In the genomic region with DNA sequence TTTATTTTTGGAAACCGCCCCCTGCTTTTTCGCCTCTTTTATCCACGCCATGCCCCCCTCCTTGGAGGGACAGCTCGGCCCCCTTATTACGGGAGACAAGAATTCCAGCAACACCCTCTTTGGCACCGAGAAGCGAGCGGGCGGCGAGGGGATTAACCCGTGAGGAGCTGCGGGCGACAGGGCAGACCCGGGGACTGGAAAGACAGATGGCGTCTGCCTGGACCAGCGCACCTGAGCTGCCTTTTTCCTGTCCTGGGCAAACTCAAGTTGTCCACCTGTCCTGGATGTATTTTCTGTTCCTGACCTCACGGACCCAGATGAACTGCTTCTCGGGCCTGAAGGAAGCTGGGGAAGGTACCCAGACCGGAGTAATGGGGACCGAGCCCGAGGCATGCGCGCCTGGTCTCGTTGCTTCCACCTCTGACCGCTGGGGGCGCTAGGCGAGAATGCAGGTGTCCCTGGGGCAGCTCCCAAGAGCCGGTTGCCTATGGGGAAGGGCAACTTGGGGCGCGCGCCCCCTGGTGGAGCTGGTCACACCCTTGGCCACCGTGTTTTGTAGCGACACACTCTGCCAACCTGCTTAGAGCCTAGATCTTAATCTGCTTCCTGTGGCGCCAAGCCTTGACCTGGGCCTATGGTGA, we compare ENCODE assay signal across 7 mouse cellular contexts. TPM values are rescaled to one million over a fixed set of nuclear protein-coding genes. Genes with fewer than 3 reads are reported as not detected.
DNase-seq lines count a peak whose midpoint lies in the region; ATAC-seq and TF ChIP-seq lines count a peak whose summit lies in the region.

Ltbp2 (minus strand) TSS at position 52 of the 641 bp plus-strand sequence.

- peak; percentile 86 for TF ChIP-seq CTCF in kidney, adult 2 months (conservative IDR thresholded peaks at IDR 0.05; ENCODE audit: insufficient read depth, insufficient read length, low read depth, low read length)

- peaks cover 14% of the 10 kb centered on the region for H3K4me1 ChIP-seq in embryonic facial prominence, embryonic 12.5 days
- H3K4me1 ChIP-seq in kidney, adult 2 months (ENCODE audit: control insufficient read depth, insufficient read depth, low read length), result no peaks in the 10 kb centered on the region
- H3K4me1 ChIP-seq in limb, embryonic 12.5 days (replicated peaks), result peaks cover 20% of the 10 kb centered on the region
- H3K4me1 ChIP-seq in midbrain, embryonic 15.5 days, result peaks cover 14% of the 10 kb centered on the region

- ATAC-seq in embryonic facial prominence, embryonic 12.5 days (ENCODE audit: insufficient number of reproducible peaks, insufficient read depth, low FRiP score, low TSS enrichment), result 0 out of 2 replicates have a peak, but pooled peaks have one; percentile 65
- 0 out of 2 replicates have a peak, but pooled peaks have one; percentile 66 for ATAC-seq in limb, embryonic 12.5 days (ENCODE audit: insufficient number of reproducible peaks, insufficient read depth, low FRiP score, low TSS enrichment, low read depth)
- no peak for ATAC-seq in midbrain, embryonic 15.5 days (replicated peaks)

- H3K4me3 ChIP-seq in embryonic facial prominence, embryonic 12.5 days, result peak within 1 kb of the TSS; percentile 32
- H3K4me3 ChIP-seq in kidney, adult 2 months (ENCODE audit: insufficient read depth, low read depth, low read length), result no peak within 1 kb of the TSS
- peak within 1 kb of the TSS; percentile 36 for H3K4me3 ChIP-seq in limb, embryonic 12.5 days (replicated peaks)
- H3K4me3 ChIP-seq in midbrain, embryonic 15.5 days, result peak within 1 kb of the TSS; percentile 26

- no peaks in the 10 kb centered on the region for H3K36me3 ChIP-seq in embryonic facial prominence, embryonic 12.5 days
- H3K36me3 ChIP-seq in kidney, adult 2 months (ENCODE audit: control insufficient read depth, insufficient read depth, low read length), result no peaks in the 10 kb centered on the region
- H3K36me3 ChIP-seq in limb, embryonic 12.5 days, result no peaks in the 10 kb centered on the region
- H3K36me3 ChIP-seq in midbrain, embryonic 15.5 days (replicated peaks), result no peaks in the 10 kb centered on the region

- H3K27me3 ChIP-seq in embryonic facial prominence, embryonic 12.5 days, result peaks cover 58% of the 10 kb centered on the region
- peaks cover 2% of the 10 kb centered on the region; the same call in 1 of the 2 replicates for H3K27me3 ChIP-seq in kidney, adult 2 months (replicated peaks; ENCODE audit: control insufficient read depth, insufficient read depth, low read length)
- peaks cover 82% of the 10 kb centered on the region for H3K27me3 ChIP-seq in limb, embryonic 12.5 days
- peaks cover 50% of the 10 kb centered on the region for H3K27me3 ChIP-seq in midbrain, embryonic 15.5 days (replicated peaks)

- peak; percentile 92 for DNase-seq in adrenal gland, postnatal 25 days
- peak; percentile 69 to 79 for DNase-seq in heart, adult 18-20 months
- DNase-seq in kidney, adult 2 months, result peak; percentile 81
- peak; percentile 51 to 69 for DNase-seq in spleen, adult 18-20 months

- 2% methylated on average over 34 of the region's 34 CpGs for WGBS in embryonic facial prominence, embryonic 12.5 days
- 3% methylated on average over 34 of the region's 34 CpGs for WGBS in kidney, adult 2 months
- WGBS in limb, embryonic 12.5 days, result 2% methylated on average over 34 of the region's 34 CpGs
- WGBS in midbrain, embryonic 15.5 days, result 2% methylated on average over 34 of the region's 34 CpGs

- no peaks in the 10 kb centered on the region for H3K9me3 ChIP-seq in embryonic facial prominence, embryonic 12.5 days
- H3K9me3 ChIP-seq in limb, embryonic 12.5 days, result no peaks in the 10 kb centered on the region; the same call in 1 of the 2 replicates
- no peaks in the 10 kb centered on the region for H3K9me3 ChIP-seq in midbrain, embryonic 15.5 days

- no peak for TF ChIP-seq POLR2A in kidney, adult 2 months (IDR thresholded peaks at IDR 0.05; ENCODE audit: low read depth, low read length)

- H3K9ac ChIP-seq in embryonic facial prominence, embryonic 12.5 days, result peak within 1 kb of the TSS; percentile 21; the same call in 1 of the 2 replicates
- H3K9ac ChIP-seq in limb, embryonic 12.5 days (replicated peaks), result peak within 1 kb of the TSS; percentile 44
- no peak within 1 kb of the TSS for H3K9ac ChIP-seq in midbrain, embryonic 15.5 days

- H3K4me2 ChIP-seq in embryonic facial prominence, embryonic 12.5 days (replicated peaks), result peak within 1 kb of the TSS; percentile 49
- H3K4me2 ChIP-seq in limb, embryonic 12.5 days, result peak within 1 kb of the TSS; percentile 53
- peak within 1 kb of the TSS; percentile 32 for H3K4me2 ChIP-seq in midbrain, embryonic 15.5 days

- no peak within 1 kb of the TSS for H3K27ac ChIP-seq in embryonic facial prominence, embryonic 12.5 days
- no peak within 1 kb of the TSS for H3K27ac ChIP-seq in kidney, adult 2 months (ENCODE audit: insufficient read depth, low read depth, low read length)
- no peak within 1 kb of the TSS for H3K27ac ChIP-seq in limb, embryonic 12.5 days
- no peak within 1 kb of the TSS for H3K27ac ChIP-seq in midbrain, embryonic 15.5 days

RNA-seq across cellular contexts. Expression of gene Ltbp2, which starts in this region (rescaled TPM):
- total RNA-seq in adrenal gland, postnatal 25 days (2021), result 3.9 and 4.8 TPM in 2 replicates
- 0.71 and 0.93 TPM in 2 replicates for polyA plus RNA-seq in embryonic facial prominence, embryonic 12.5 days (2016; fragmentation: Nextera tagmentation; extraction: Ambion mirVana)
- total RNA-seq in heart, adult 18-20 months (2021), result 1 to 10 TPM; 1.3 to 3.0 TPM
- polyA plus RNA-seq in kidney, adult 2 months (2012; rRNA removed), result 1.5 and 2.2 TPM in 2 replicates
- 0.20 and 0.58 TPM in 2 replicates for polyA plus RNA-seq in limb, embryonic 12.5 days (2016; fragmentation: Nextera tagmentation; extraction: Ambion mirVana)
- 0.25 and 0.32 TPM in 2 replicates for polyA plus RNA-seq in midbrain, embryonic 15.5 days (2015; fragmentation: Nextera tagmentation; extraction: Ambion mirVana)

Comparison
In these comparisons a context has a peak if more than half of its experiments do, and no peak if none do; other contexts are left out.
1. Peak in ATAC-seq, H3K4me3 ChIP-seq, H3K9ac ChIP-seq and H3K4me2 ChIP-seq in embryonic facial prominence, embryonic 12.5 days; RNA of the gene not detected or under 1 TPM.
2. Peak in ATAC-seq, H3K4me3 ChIP-seq, H3K9ac ChIP-seq and H3K4me2 ChIP-seq in limb, embryonic 12.5 days; RNA of the gene not detected or under 1 TPM.